ENCODE assay signal across 10 mouse cellular contexts in the genomic region with DNA sequence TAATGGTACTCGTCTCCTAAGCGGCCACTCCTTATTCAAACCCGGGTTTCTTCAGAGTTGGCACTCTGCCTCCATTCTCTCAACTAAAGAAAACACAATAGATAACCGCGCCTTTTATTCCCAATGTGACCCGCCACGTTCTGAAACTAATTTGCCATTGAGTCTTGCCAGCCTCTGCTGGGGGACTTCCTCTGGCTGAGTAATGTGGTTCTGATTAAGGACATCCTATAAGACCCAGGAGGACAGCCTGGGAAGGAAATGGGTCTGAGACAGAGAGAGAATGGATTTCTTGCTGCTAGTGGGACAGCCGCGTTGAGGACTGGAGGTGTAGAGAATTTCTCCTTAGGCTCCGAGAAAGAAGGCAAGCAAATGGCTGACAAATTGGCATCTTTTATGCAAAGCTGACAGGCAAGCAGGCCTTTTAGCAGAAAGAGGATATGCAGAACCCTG.
DNase-seq lines count a peak whose midpoint lies in the region; ATAC-seq lines count a peak whose summit lies in the region.
"Had no signal": no experiment of that assay in that cellular context is flagged by ENCODE, and none has a peak within 500 bp of the region (broad histone marks: within the 10 kb centered on the region; RNA-seq: fewer than 3 reads in every experiment).

No protein-coding gene starts in this region.

- DNase-seq in 3T3-L1 (ENCODE audit: low read depth, low spot score) = peak; percentile 22
- DNase-seq in heart, postnatal 10 days = peak; percentile 28 to 34
- DNase-seq in lung, postnatal 10 days = peak; percentile 43
- DNase-seq in layer of hippocampus, adult 9-11 months = no peak
- no peak for DNase-seq in right cerebral cortex, postnatal 14 days
- DNase-seq in thymus, postnatal 4 days = no peak
- DNase-seq in thymus, postnatal 36 days = no peak
- DNase-seq: cerebellum, adult 8-10 months had no signal

- H3K4me3 ChIP-seq in embryonic facial prominence, embryonic 13.5 days = no peak overlapping the region
- H3K4me3 ChIP-seq: liver, embryonic 15.5 days had no signal

- H3K36me3 ChIP-seq in embryonic facial prominence, embryonic 13.5 days = no peaks in the 10 kb centered on the region
- H3K36me3 ChIP-seq: liver, embryonic 15.5 days had no signal

- H3K27me3 ChIP-seq in embryonic facial prominence, embryonic 13.5 days = peaks cover 15% of the 10 kb centered on the region; the same call in 1 of the 2 replicates
- H3K27me3 ChIP-seq: liver, embryonic 15.5 days had no signal

- no peak overlapping the region for H3K9ac ChIP-seq in embryonic facial prominence, embryonic 13.5 days
- H3K9ac ChIP-seq: liver, embryonic 15.5 days had no signal

- H3K27ac ChIP-seq in embryonic facial prominence, embryonic 13.5 days = peak overlapping the region; percentile 83
- H3K27ac ChIP-seq: liver, embryonic 15.5 days had no signal

- ATAC-seq in embryonic facial prominence, embryonic 13.5 days (ENCODE audit: insufficient number of reproducible peaks, insufficient read depth, low FRiP score, low TSS enrichment, low read depth) = no peak

- WGBS in embryonic facial prominence, embryonic 13.5 days = 6% methylated on average over 10 of the region's 10 CpGs

- intact Hi-C loops in heart, postnatal 10 days (cut with DNase I) = no loop called here

- H3K4me1 ChIP-seq in embryonic facial prominence, embryonic 13.5 days = peaks cover 50% of the 10 kb centered on the region
- H3K4me1 ChIP-seq: liver, embryonic 15.5 days had no signal

- no peaks in the 10 kb centered on the region for H3K9me3 ChIP-seq in embryonic facial prominence, embryonic 13.5 days
- H3K9me3 ChIP-seq: liver, embryonic 15.5 days had no signal

- peak overlapping the region; percentile 39 for H3K4me2 ChIP-seq in embryonic facial prominence, embryonic 13.5 days
- H3K4me2 ChIP-seq: liver, embryonic 15.5 days had no signal

Comparison
In these comparisons a context has a peak if more than half of its experiments do, and no peak if none do; other contexts are left out.
1. DNase-seq: peak in 3T3-L1 (single experiment), heart, postnatal 10 days (2 of 2) and lung, postnatal 10 days (single experiment); none in layer of hippocampus, adult 9-11 months (single experiment), right cerebral cortex, postnatal 14 days (single experiment), thymus, postnatal 4 days (single experiment) and thymus, postnatal 36 days (0 of 2).